Mouse (Mus musculus) heart, embryonic 16.5 days (tissue): ENCODE measurements around the gene Itm2c. TPM values are rescaled to one million over a fixed set of nuclear protein-coding genes. Genes with fewer than 3 reads are reported as not detected.

Experiments used
- polyA plus RNA-seq: library from polyadenylated mRNA; unstranded; fragments of >200 nt; fragmentation: Nextera tagmentation; extraction: Ambion mirVana; gene quantifications from 2 replicates; pipeline ENCODE4 v1.2.1, GENCODE M21; 2015

The Itm2c gene
- polyA plus RNA-seq, 1 experiment from 2014 or later, result 188 TPM

Other genes with a start within 250 kb of the Itm2c start
- 4.8 and 9.9 TPM in 2 replicates for gene Sp100, start 244.3 kb upstream of the Itm2c start, polyA plus RNA-seq
- 0.86 and 2.6 TPM in 2 replicates for gene A630001G21Rik, start 115.6 kb upstream of the Itm2c start, polyA plus RNA-seq
- gene Cab39, start 100.8 kb upstream of the Itm2c start, polyA plus RNA-seq, result 23.5 and 24.1 TPM in 2 replicates
- gene 4933407L21Rik, start 34.2 kb downstream of the Itm2c start, polyA plus RNA-seq, result 0.09 and 0.21 TPM in 2 replicates
- gene Gpr55, start 66.7 kb downstream of the Itm2c start, polyA plus RNA-seq, result 0.09 and 0.18 TPM in 2 replicates
- gene Spata3, start 122.5 kb downstream of the Itm2c start, polyA plus RNA-seq, result not detected in 2 replicates
- gene 2810459M11Rik, start 151.6 kb downstream of the Itm2c start, polyA plus RNA-seq, result 0.21 and 0.24 TPM in 2 replicates
- 131 and 142 TPM in 2 replicates for gene Psmd1, start 170.1 kb downstream of the Itm2c start, polyA plus RNA-seq
- gene Htr2b, start 217.7 kb downstream of the Itm2c start, polyA plus RNA-seq, result 0.26 and 0.37 TPM in 2 replicates
- gene Gm21972, start 239.4 kb downstream of the Itm2c start, polyA plus RNA-seq, result not detected in 2 replicates